Mouse (Mus musculus): Measurements from ENCODE around the gene Efcab5.

- peak; percentile 90; the same call in 1 of the 2 replicates for TF ChIP-seq POLR2A (IDR thresholded peaks at IDR 0.05; ENCODE audit: control insufficient read depth, extremely low read depth, insufficient read depth, low read length, poor library complexity)
- no peak for TF ChIP-seq CTCF (IDR thresholded peaks at IDR 0.05; ENCODE audit: borderline replicate concordance, control insufficient read depth, extremely low read depth, insufficient read depth, low read length, poor library complexity)
Observed at GRCm38 (mm10) chr11:77078273-77079134, 110.3 kb downstream of the Efcab5 start, which contains the start of gene Nsrp1.
